Mouse (Mus musculus) c-Kit-positive CD71-positive TER-119-negative erythroid progenitor cells, embryonic 14.5 days (primary cell): Measurements from ENCODE around the gene Tmem258.
A peak's percentile ranks its signal among the peaks of the same experiment; 100 is the strongest.

Experiments used
- DNase-seq: peaks from one replicate; pipeline ENCODE4 v3.0.0-alpha.2; 2013; ENCODE audit warnings: low read depth

Gene Tmem258

GRCm38 (mm10) chr19:10184096-10184495 is 19.7 kb upstream of the Tmem258 start:
- no peak for DNase-seq

DNA sequence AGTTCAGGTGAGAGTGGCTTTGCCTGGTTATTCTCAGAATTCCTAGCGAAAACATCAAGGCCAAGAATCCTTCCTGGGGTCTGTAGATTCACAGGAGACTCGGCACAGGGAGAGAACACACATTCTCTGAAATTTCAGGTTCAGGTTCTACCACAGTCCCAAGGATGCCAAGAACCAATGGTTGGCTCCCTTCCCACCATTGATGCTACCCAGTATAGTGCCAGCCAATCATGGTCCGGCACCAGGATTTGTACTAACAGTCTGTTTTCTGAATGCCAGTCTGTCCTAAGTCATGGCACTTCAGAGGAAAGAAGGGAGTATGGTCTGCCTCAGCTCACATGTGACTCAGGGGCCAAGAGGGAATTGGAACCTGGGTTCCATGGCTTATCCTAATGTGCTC is 17.9 kb upstream of the Tmem258 start:
- no peak for DNase-seq

DNA sequence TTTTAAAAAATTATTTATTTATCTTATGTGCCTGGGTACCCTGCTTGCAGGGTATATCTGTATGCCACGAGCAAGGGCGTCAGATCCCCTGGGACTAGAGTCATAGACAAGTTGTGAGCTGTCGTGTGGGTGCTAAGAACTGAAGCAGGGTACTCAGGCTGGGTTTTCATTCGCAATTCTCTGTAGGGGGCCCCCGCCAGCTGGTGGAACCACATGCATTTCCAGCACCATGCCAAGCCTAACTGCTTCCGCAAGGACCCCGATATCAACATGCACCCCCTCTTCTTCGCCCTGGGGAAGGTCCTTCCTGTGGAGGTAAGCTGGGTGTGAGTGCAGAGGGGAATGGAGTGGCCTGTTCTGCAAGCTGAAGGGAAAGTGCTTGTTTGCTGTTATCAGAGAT is 17.2 kb upstream of the Tmem258 start:
- no peak for DNase-seq

GRCm38 (mm10) chr19:10188281-10188811 is 15.5 kb upstream of the Tmem258 start:
- no peak for DNase-seq

GRCm38 (mm10) chr19:10189022-10189421 is 14.8 kb upstream of the Tmem258 start:
- DNase-seq = no peak

- DNase-seq = no peak
Measured at GRCm38 (mm10) chr19:10189940-10190339, 13.9 kb upstream of the Tmem258 start.

GRCm38 (mm10) chr19:10190796-10191195 is 13.0 kb upstream of the Tmem258 start:
- peak; percentile 73 for DNase-seq

DNA sequence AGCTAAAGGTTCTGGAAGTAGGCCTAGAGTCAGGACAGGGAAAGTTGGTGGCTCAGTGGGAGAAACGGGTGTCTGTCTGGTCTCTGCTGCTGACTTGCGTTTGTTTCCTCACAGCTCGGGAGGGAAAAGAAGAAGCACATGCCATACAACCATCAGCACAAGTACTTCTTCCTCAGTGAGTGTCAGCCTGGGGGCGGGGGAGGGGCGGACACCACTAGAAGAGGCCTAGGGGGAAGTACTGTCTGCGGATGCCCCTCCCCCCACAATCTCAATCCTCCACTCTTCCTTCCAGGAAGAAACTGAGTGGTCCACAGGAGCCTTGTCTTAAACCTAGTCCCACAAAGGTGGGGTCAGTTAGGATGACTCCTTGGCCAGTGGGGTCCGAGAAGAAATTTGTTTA is 12.5 kb upstream of the Tmem258 start:
- no peak for DNase-seq

GRCm38 (mm10) chr19:10194337-10194736 is 9.5 kb upstream of the Tmem258 start:
- no peak for DNase-seq

- DNase-seq = no peak
Measured at GRCm38 (mm10) chr19:10195252-10195651, 8.6 kb upstream of the Tmem258 start.

DNA sequence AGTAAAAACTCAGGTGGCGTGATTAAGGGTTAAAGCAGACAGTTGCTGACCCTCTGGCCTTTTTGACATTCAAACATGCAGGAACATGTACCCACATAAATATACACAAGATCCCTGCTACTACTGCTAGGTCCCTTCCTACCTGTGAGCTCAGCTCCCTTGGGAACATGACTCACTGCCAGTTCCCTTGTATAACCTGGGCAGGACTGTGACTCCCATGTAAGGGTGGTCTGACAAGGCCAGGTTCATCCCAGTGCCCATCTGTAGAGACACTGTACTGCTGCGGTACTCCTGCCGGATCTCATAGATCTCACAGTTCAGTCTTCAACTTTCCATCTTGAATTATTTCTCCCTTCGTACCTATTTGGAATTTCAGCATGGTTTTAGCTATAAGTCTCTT is 6.7 kb upstream of the Tmem258 start:
- no peak for DNase-seq

DNA sequence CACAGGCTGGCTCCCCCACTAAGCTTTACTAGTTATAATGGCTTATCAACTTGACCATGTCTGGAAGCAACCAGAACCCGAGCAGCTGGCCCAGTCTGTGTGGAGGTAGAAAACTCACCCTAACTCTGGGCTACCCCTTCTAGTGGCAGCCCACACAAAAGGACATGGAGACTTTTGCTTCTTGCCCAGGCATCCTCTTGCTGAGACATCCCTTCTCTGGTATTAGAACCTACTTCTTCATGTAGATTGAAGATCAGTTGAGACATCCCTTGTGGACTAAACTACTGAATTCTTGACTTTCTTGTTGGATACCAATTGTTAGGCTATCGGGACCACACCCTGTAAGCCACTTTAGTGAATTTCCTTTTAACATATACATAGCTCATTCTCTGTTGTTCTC is 5.5 kb upstream of the Tmem258 start:
- DNase-seq = no peak

- DNase-seq = peak; percentile 78
Measured at GRCm38 (mm10) chr19:10198723-10199122, 5.1 kb upstream of the Tmem258 start.

GRCm38 (mm10) chr19:10203146-10203847 is 517 bp upstream of the Tmem258 start:
- DNase-seq = peak; percentile 86

- peak; percentile 65 for DNase-seq
Measured at GRCm38 (mm10) chr19:10204616-10205001, 795 bp downstream of the Tmem258 start.

DNA sequence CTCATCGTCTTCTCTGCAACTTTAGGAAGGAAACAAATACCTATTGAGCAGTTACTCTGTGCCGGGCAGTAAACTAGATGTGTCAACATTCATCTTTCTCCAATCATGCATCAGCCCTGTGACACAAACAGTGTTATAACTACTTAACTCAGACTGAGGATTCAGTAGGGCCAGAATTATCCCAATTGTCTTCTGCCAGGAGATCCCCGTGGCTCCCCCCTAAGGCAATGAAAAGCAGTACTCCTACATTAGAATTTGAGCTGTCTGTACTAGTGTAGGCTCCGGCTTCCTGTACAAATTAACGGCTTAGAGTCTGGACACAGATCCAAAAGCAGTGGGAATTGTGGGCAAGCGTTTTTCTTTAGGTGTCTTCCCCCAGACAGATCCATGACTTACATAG is 1.2 kb downstream of the Tmem258 start:
- DNase-seq = no peak

DNA sequence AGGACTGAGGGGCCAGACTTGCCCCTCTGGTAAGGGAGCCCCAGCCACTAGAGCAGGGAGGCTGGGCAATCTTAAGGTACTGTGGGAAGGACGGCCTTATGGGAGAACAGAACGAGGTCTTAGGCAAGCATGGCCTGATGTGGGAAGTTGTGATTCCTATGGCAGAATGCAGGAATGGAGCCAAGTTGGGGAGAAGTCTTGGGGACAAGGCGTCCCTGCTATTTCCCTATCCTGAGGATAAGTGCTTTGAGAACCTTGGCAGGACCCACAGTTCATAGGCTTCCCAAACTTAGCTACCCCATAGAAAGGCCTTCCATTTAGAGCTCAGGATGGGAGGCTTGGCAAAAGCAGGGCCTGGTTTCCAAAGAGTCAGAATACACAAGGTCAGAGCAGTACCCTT is 5.0 kb downstream of the Tmem258 start:
- no peak for DNase-seq

GRCm38 (mm10) chr19:10210885-10211284 is 7.1 kb downstream of the Tmem258 start:
- no peak for DNase-seq

GRCm38 (mm10) chr19:10213796-10214471 is 10.1 kb downstream of the Tmem258 start:
- no peak for DNase-seq

- DNase-seq = no peak
Measured at GRCm38 (mm10) chr19:10216101-10216500, 12.3 kb downstream of the Tmem258 start.

DNA sequence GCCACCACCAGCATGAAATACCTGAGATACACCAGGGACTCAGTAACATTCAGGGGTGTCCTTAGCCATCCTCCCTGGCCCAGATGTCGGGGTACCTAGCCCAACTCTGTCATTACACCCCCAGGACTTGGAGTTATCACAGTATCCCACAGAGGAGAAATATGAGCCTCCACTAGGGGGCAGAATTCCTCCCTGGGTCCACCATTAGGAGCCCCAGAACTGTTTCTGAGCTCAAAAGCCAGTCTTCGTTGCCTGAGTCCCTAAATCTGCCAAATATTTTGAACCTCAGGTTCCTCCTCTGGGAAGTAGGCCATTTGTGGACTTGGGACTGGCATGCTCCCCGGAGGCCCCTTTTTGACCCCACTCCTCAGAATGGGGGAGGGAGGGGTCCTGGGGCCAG is 15.3 kb downstream of the Tmem258 start:
- peak; percentile 60 for DNase-seq

DNA sequence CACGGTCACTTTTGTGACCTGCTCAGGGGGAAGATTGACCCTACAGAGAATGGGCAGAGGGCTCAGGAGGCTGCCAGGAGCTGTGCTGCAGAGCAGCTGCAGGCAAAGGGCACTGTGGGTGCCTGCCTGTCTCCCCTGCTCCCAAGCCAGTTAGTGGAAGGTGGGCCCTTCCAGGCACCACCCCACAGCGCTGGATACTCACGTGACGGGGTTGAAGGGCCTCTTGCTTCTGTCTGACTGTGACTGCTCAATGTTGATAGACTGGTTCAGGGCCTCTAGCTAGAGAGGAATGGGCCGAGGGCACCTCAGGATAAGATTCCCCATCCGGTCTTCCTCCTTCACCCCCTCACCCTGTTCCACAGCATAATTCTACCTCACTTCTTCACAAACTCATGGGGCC is 15.8 kb downstream of the Tmem258 start:
- DNase-seq = no peak

GRCm38 (mm10) chr19:10221585-10221984 is 17.8 kb downstream of the Tmem258 start:
- DNase-seq = no peak

DNA sequence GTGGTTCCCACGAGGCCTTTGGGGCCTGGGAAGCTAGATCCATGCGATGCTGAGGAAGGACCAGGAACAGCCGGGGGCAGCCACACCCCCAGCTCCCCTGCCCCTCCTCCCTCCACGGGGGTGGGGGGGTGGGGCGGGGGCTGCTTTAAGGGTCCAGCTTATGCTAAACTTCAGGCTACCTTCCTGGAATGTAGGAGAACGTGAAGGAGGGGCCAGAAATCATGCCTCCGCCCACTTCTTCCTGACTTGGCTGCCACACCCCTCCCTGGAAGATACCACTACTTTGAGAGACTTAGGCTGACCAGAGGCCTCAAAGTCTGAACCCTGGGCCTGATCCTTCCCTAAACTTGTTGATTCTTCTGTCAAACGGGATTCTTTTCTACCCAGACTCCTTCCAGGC is 18.8 kb downstream of the Tmem258 start:
- DNase-seq = no peak
